Mouse (Mus musculus) erythroblast, embryonic 14.5 days (primary cell): ENCODE results near the gene Myl6. TPM values are rescaled to one million over a fixed set of nuclear protein-coding genes. Genes with fewer than 3 reads are reported as not detected.

Experiments used
- H3K27me3 ChIP-seq: 2 replicates; pipeline ENCODE4 v1.6.1; 2012; ENCODE audit warnings: inconsistent platforms; ENCODE audit not compliant: control insufficient read depth
- H3K36me3 ChIP-seq: 2 replicates; pipeline ENCODE4 v1.6.1; 2012; ENCODE audit warnings: mild to moderate bottlenecking, inconsistent platforms; ENCODE audit not compliant: control insufficient read depth
- H3K4me1 ChIP-seq: 2 replicates; pipeline ENCODE4 v1.6.1; 2012; ENCODE audit warnings: inconsistent platforms; ENCODE audit not compliant: control insufficient read depth
- H3K4me3 ChIP-seq: replicated peaks from 2 replicates; pipeline ENCODE3; 2012; ENCODE audit warnings: moderate library complexity, mild to moderate bottlenecking, inconsistent platforms
- H3K9me3 ChIP-seq: 2 replicates; pipeline ENCODE4 v1.6.1; 2012; ENCODE audit warnings: low read length, inconsistent platforms, mixed read lengths; ENCODE audit not compliant: control insufficient read depth
- GATA1 ChIP-seq: IDR thresholded peaks from 2 replicates; pipeline ENCODE4 v1.6.1; 2012; ENCODE audit warnings: low read length, inconsistent platforms, mixed read lengths
- TAL1 ChIP-seq: IDR thresholded peaks from 3 replicates; pipeline ENCODE4 v1.6.1; 2012; ENCODE audit warnings: low read length, inconsistent platforms, mixed read lengths
- polyA plus RNA-seq: library from polyadenylated mRNA; stranded (reverse); fragments of >175 nt; gene quantifications from 2 replicates; pipeline ENCODE4 v1.2.3, GENCODE M21; 2012

Gene Myl6
- polyA plus RNA-seq, 1 experiment: 41.6 TPM

- H3K4me3 ChIP-seq: no peak overlapping the region
- H3K36me3 ChIP-seq: no peaks in the 10 kb centered on the region
- no peaks in the 10 kb centered on the region for H3K27me3 ChIP-seq
- H3K9me3 ChIP-seq: no peaks in the 10 kb centered on the region
- H3K4me1 ChIP-seq: peaks cover 10% of the 10 kb centered on the region
- TF ChIP-seq TAL1 (no peak), GATA1 (no peak)
Observed at GRCm38 (mm10) chr10:128451014-128451413, 42.9 kb downstream of the Myl6 start.

- TF ChIP-seq GATA1: no peak
- no peak for TF ChIP-seq TAL1
- Histone ChIP-seq H3K4me3 (no peak overlapping the region), H3K27me3 (no peaks in the 10 kb centered on the region), H3K4me1 (no peaks in the 10 kb centered on the region), H3K36me3 (peaks cover 12% of the 10 kb centered on the region), H3K9me3 (no peaks in the 10 kb centered on the region)
Observed at GRCm38 (mm10) chr10:128445407-128445806, 48.5 kb downstream of the Myl6 start.

- Histone ChIP-seq H3K4me1 (no peaks in the 10 kb centered on the region), H3K36me3 (peaks cover 22% of the 10 kb centered on the region), H3K4me3 (no peak overlapping the region), H3K9me3 (no peaks in the 10 kb centered on the region), H3K27me3 (no peaks in the 10 kb centered on the region)
- TF ChIP-seq TAL1: no peak
- no peak for TF ChIP-seq GATA1
Observed at GRCm38 (mm10) chr10:128444354-128444753, 49.6 kb downstream of the Myl6 start.

GRCm38 (mm10) chr10:128442718-128443117 lies 51.2 kb downstream of the Myl6 start:
- Histone ChIP-seq H3K4me3 (no peak overlapping the region), H3K36me3 (peaks cover 36% of the 10 kb centered on the region), H3K27me3 (no peaks in the 10 kb centered on the region), H3K9me3 (no peaks in the 10 kb centered on the region), H3K4me1 (no peaks in the 10 kb centered on the region)
- TF ChIP-seq TAL1: no peak
- no peak for TF ChIP-seq GATA1

GRCm38 (mm10) chr10:128441324-128442119 lies 52.4 kb downstream of the Myl6 start:
- Histone ChIP-seq H3K36me3 (peaks cover 46% of the 10 kb centered on the region), H3K9me3 (no peaks in the 10 kb centered on the region), H3K4me3 (no peak overlapping the region), H3K4me1 (no peaks in the 10 kb centered on the region), H3K27me3 (no peaks in the 10 kb centered on the region)
- TF ChIP-seq TAL1 (no peak), GATA1 (no peak)

Other genes with a start within 250 kb of the Myl6 start
- gene Apon, start 240.0 kb downstream of the Myl6 start, polyA plus RNA-seq: 0.02 and 0.04 TPM in 2 replicates
- not detected in 2 replicates for gene Apof, start 225.5 kb downstream of the Myl6 start, polyA plus RNA-seq
- 0.16 and 0.23 TPM in 2 replicates for gene Stat2, start 223.6 kb downstream of the Myl6 start, polyA plus RNA-seq
- gene Il23a, start 195.4 kb downstream of the Myl6 start, polyA plus RNA-seq: not detected in 2 replicates
- 0.31 and 0.44 TPM in 2 replicates for gene Pan2, start 190.8 kb downstream of the Myl6 start, polyA plus RNA-seq
- gene Cnpy2, start 171.7 kb downstream of the Myl6 start, polyA plus RNA-seq: 2.3 and 3.2 TPM in 2 replicates
- 2.2 and 3.1 TPM in 2 replicates for gene Cs, start 156.4 kb downstream of the Myl6 start, polyA plus RNA-seq
- 0.49 and 0.53 TPM in 2 replicates for gene Coq10a, start 125.1 kb downstream of the Myl6 start, polyA plus RNA-seq
- gene Ankrd52, start 117.0 kb downstream of the Myl6 start, polyA plus RNA-seq: 1.4 and 1.9 TPM in 2 replicates
- gene Slc39a5, start 92.9 kb downstream of the Myl6 start, polyA plus RNA-seq: 0.15 and 0.16 TPM in 2 replicates
- 32.3 and 34.1 TPM in 2 replicates for gene Nabp2, start 82.7 kb downstream of the Myl6 start, polyA plus RNA-seq
- 0.37 and 0.48 TPM in 2 replicates for gene Rnf41, start 82.5 kb downstream of the Myl6 start, polyA plus RNA-seq
- gene Smarcc2, start 34.9 kb downstream of the Myl6 start, polyA plus RNA-seq: 19.2 and 19.5 TPM in 2 replicates
- gene Myl6b, start 4.5 kb upstream of the Myl6 start, polyA plus RNA-seq: 0.63 and 0.76 TPM in 2 replicates
- 2.7 and 2.9 TPM in 2 replicates for gene Esyt1, start 31.7 kb upstream of the Myl6 start, polyA plus RNA-seq
- 1.6 and 1.9 TPM in 2 replicates for gene Zc3h10, start 53.6 kb upstream of the Myl6 start, polyA plus RNA-seq
- 2,301 and 2,563 TPM in 2 replicates for gene Rpl41, start 55.2 kb upstream of the Myl6 start, polyA plus RNA-seq
- gene Pa2g4, start 71.8 kb upstream of the Myl6 start, polyA plus RNA-seq: 39.3 and 42.3 TPM in 2 replicates
- 0.01 TPM in 1 of 2 replicates, not detected in the other for gene Erbb3, start 95.5 kb upstream of the Myl6 start, polyA plus RNA-seq
- 514 and 972 TPM in 2 replicates for gene Rps26, start 132.6 kb upstream of the Myl6 start, polyA plus RNA-seq
- gene Ikzf4, start 151.8 kb upstream of the Myl6 start, polyA plus RNA-seq: 0.01 TPM in 1 of 2 replicates, not detected in the other
- gene Suox, start 179.9 kb upstream of the Myl6 start, polyA plus RNA-seq: 0.04 and 0.14 TPM in 2 replicates
- 1.1 and 1.2 TPM in 2 replicates for gene Rab5b, start 202.1 kb upstream of the Myl6 start, polyA plus RNA-seq
- not detected in 2 replicates for gene Pmel, start 210.1 kb upstream of the Myl6 start, polyA plus RNA-seq
- gene Cdk2, start 210.9 kb upstream of the Myl6 start, polyA plus RNA-seq: 2.3 and 2.6 TPM in 2 replicates